8 mouse cellular contexts compared by ENCODE assay signal in genomic region chr15:89377938-89378828, GRCm38 (mm10). TPM values are rescaled to one million over a fixed set of nuclear protein-coding genes. Genes with fewer than 3 reads are reported as not detected.
DNase-seq lines count a peak whose midpoint lies in the region; ATAC-seq and TF ChIP-seq lines count a peak whose summit lies in the region.

No protein-coding gene starts in this region.

- no peak overlapping the region for H3K27ac ChIP-seq in heart, embryonic 10.5 days
- H3K27ac ChIP-seq in ES-E14 (ENCODE audit: insufficient read depth, low read depth, low read length, poor library complexity, severe bottlenecking): no peak overlapping the region
- no peak overlapping the region for H3K27ac ChIP-seq in forebrain, embryonic 12.5 days
- no peak overlapping the region for H3K27ac ChIP-seq in liver, embryonic 13.5 days

- ATAC-seq in forebrain, embryonic 12.5 days (ENCODE audit: low FRiP score): no peak
- no peak for ATAC-seq in liver, embryonic 13.5 days (ENCODE audit: low read depth)

- in situ Hi-C loops in ES-E14 (cut with MboI; ENCODE audit: low sequenced_read_pairs in 2 of 2, unreplicated experiment in 2 of 2): no loop called here

- peak overlapping the region; percentile 67 for H3K4me2 ChIP-seq in forebrain, embryonic 12.5 days
- peak overlapping the region; percentile 69 for H3K4me2 ChIP-seq in liver, embryonic 13.5 days

- H3K36me3 ChIP-seq in heart, embryonic 10.5 days: no peaks in the 10 kb centered on the region
- H3K36me3 ChIP-seq in ES-E14 (ENCODE audit: control insufficient read depth, insufficient read depth, low read length, poor library complexity, severe bottlenecking): no peaks in the 10 kb centered on the region
- H3K36me3 ChIP-seq in forebrain, embryonic 12.5 days (replicated peaks): no peaks in the 10 kb centered on the region
- H3K36me3 ChIP-seq in liver, embryonic 13.5 days: no peaks in the 10 kb centered on the region

- H3K27me3 ChIP-seq in heart, embryonic 10.5 days (ENCODE audit: insufficient read depth, poor library complexity, severe bottlenecking): peaks cover 68% of the 10 kb centered on the region
- H3K27me3 ChIP-seq in forebrain, embryonic 12.5 days: peaks cover 49% of the 10 kb centered on the region
- peaks cover 40% of the 10 kb centered on the region for H3K27me3 ChIP-seq in liver, embryonic 13.5 days

- peak overlapping the region; percentile 60 for H3K4me3 ChIP-seq in heart, embryonic 10.5 days
- H3K4me3 ChIP-seq in ES-E14 (ENCODE audit: insufficient read depth in 1 of 2, low read depth in 1 of 2, low read length in 2 of 2, poor library complexity in 1 of 2, severe bottlenecking in 1 of 2): peak overlapping the region; percentile 55 to 63
- peak overlapping the region; percentile 38 for H3K4me3 ChIP-seq in forebrain, embryonic 12.5 days (replicated peaks)
- H3K4me3 ChIP-seq in liver, embryonic 13.5 days (replicated peaks): peak overlapping the region; percentile 50

- DNase-seq in heart, embryonic 10.5 days (ENCODE audit: low spot score): no peak
- DNase-seq in heart, postnatal 4 days: no peak
- no peak for DNase-seq in ES-E14 (ENCODE audit: low read depth, low spot score)
- DNase-seq in liver, embryonic 13.5 days: no peak
- no peak for DNase-seq in adrenal gland, postnatal 4 days (ENCODE audit: low spot score in 2 of 2)
- no peak for DNase-seq in gastrocnemius, postnatal 4 days (ENCODE audit: low spot score in 2 of 2)
- no peak for DNase-seq in urinary bladder, postnatal 25 days (ENCODE audit: low spot score)

- no peaks in the 10 kb centered on the region for H3K9me3 ChIP-seq in heart, embryonic 10.5 days
- no peaks in the 10 kb centered on the region for H3K9me3 ChIP-seq in ES-E14 (ENCODE audit: control insufficient read depth, insufficient read depth, low read depth, low read length)
- H3K9me3 ChIP-seq in forebrain, embryonic 12.5 days: no peaks in the 10 kb centered on the region
- H3K9me3 ChIP-seq in liver, embryonic 13.5 days (replicated peaks): no peaks in the 10 kb centered on the region

- H3K4me1 ChIP-seq in heart, embryonic 10.5 days: peaks cover 36% of the 10 kb centered on the region
- peaks cover 2 to 21% of the 10 kb centered on the region in 2 experiments; a peak in 2 of 4 replicates for H3K4me1 ChIP-seq in ES-E14 (ENCODE audit: control insufficient read depth in 2 of 2, insufficient read depth in 2 of 2, low read length in 2 of 2, poor library complexity in 1 of 2)
- peaks cover 26% of the 10 kb centered on the region for H3K4me1 ChIP-seq in forebrain, embryonic 12.5 days
- peaks cover 40% of the 10 kb centered on the region for H3K4me1 ChIP-seq in liver, embryonic 13.5 days (replicated peaks)

- WGBS in heart, embryonic 10.5 days: 10% methylated on average over 46 of the region's 46 CpGs
- 10% methylated on average over 46 of the region's 46 CpGs for WGBS in forebrain, embryonic 12.5 days
- 20% methylated on average over 46 of the region's 46 CpGs for WGBS in liver, embryonic 13.5 days (ENCODE audit: insufficient replicate concordance)

- H3K9ac ChIP-seq in ES-E14 (ENCODE audit: insufficient read depth, low read depth, low read length, poor library complexity, severe bottlenecking): peak overlapping the region; percentile 60
- peak overlapping the region; percentile 36; the same call in 1 of the 2 replicates for H3K9ac ChIP-seq in forebrain, embryonic 12.5 days
- peak overlapping the region; percentile 47 for H3K9ac ChIP-seq in liver, embryonic 13.5 days

TF ChIP-seq in ES-E14, 5 proteins besides CTCF, POLR2A, EP300 and RAD21:
- no peak for TF ChIP-seq HCFC1 (IDR thresholded peaks at IDR 0.05; ENCODE audit: borderline replicate concordance, insufficient read depth, low read length)
- no peak for TF ChIP-seq CHD2 (IDR thresholded peaks at IDR 0.05; ENCODE audit: low read depth, low read length)
- TF ChIP-seq ZC3H11A (IDR thresholded peaks at IDR 0.05; ENCODE audit: borderline replicate concordance, low read depth, low read length): no peak
- TF ChIP-seq MAFK (IDR thresholded peaks at IDR 0.05; ENCODE audit: insufficient read depth, low read depth, low read length): no peak
- no peak for TF ChIP-seq ZNF384 (IDR thresholded peaks at IDR 0.05; ENCODE audit: low read depth, low read length)

RNA-seq across cellular contexts. Expression of gene Odf3b, which starts 0.9 kb away (rescaled TPM):
- polyA plus RNA-seq in heart, embryonic 10.5 days (2016; fragmentation: Nextera tagmentation; extraction: Ambion mirVana): 0.31 and 0.38 TPM in 2 replicates
- under 1 TPM; 0.26 to 0.72 TPM for total RNA-seq in heart, postnatal 4 days (2021)
- total RNA-seq in ES-E14 (2012; rRNA removed): 0.37 TPM in 1 of 2 replicates, not detected in the other
- 1.1 TPM in 2 replicates for polyA plus RNA-seq in forebrain, embryonic 12.5 days (2016; fragmentation: Nextera tagmentation; extraction: Ambion mirVana)
- 0.56 and 0.59 TPM in 2 replicates for polyA plus RNA-seq in liver, embryonic 13.5 days (2015; fragmentation: Nextera tagmentation; extraction: Ambion mirVana)
- total RNA-seq in adrenal gland, postnatal 4 days (2021): 1 to 10 TPM in 1 of 2 experiments, under 1 TPM in 1; 0.34 to 1.5 TPM
- under 1 TPM; 0.44 to 0.71 TPM for total RNA-seq in gastrocnemius, postnatal 4 days (2021)

RNA-seq across cellular contexts. Expression of gene Tymp, which starts 1.3 kb away (rescaled TPM):
- polyA plus RNA-seq in heart, embryonic 10.5 days (2016; fragmentation: Nextera tagmentation; extraction: Ambion mirVana): 1.3 and 1.4 TPM in 2 replicates
- total RNA-seq in heart, postnatal 4 days (2021): under 1 TPM; 0.31 to 0.72 TPM
- total RNA-seq in ES-E14 (2012; rRNA removed): 0.94 and 1.1 TPM in 2 replicates
- 1.1 and 1.4 TPM in 2 replicates for polyA plus RNA-seq in forebrain, embryonic 12.5 days (2016; fragmentation: Nextera tagmentation; extraction: Ambion mirVana)
- polyA plus RNA-seq in liver, embryonic 13.5 days (2015; fragmentation: Nextera tagmentation; extraction: Ambion mirVana): 0.58 and 0.62 TPM in 2 replicates
- total RNA-seq in adrenal gland, postnatal 4 days (2021): 1 to 10 TPM in 1 of 2 experiments, under 1 TPM in 1; 0.87 to 1.9 TPM
- total RNA-seq in gastrocnemius, postnatal 4 days (2021): under 1 TPM; 0.26 to 0.32 TPM

RNA-seq across cellular contexts. Expression of gene Sco2, which starts 4.5 kb away (rescaled TPM):
- 8.1 TPM in 2 replicates for polyA plus RNA-seq in heart, embryonic 10.5 days (2016; fragmentation: Nextera tagmentation; extraction: Ambion mirVana)
- 10 to 100 TPM; 13.6 to 14.1 TPM for total RNA-seq in heart, postnatal 4 days (2021)
- 46.4 and 50.8 TPM in 2 replicates for total RNA-seq in ES-E14 (2012; rRNA removed)
- polyA plus RNA-seq in forebrain, embryonic 12.5 days (2016; fragmentation: Nextera tagmentation; extraction: Ambion mirVana): 4.7 and 5.1 TPM in 2 replicates
- polyA plus RNA-seq in liver, embryonic 13.5 days (2015; fragmentation: Nextera tagmentation; extraction: Ambion mirVana): 4.1 and 4.5 TPM in 2 replicates
- 10 to 100 TPM; 20.2 to 22.5 TPM for total RNA-seq in adrenal gland, postnatal 4 days (2021)
- total RNA-seq in gastrocnemius, postnatal 4 days (2021): 10 to 100 TPM; 11.1 to 12.0 TPM

RNA-seq across cellular contexts. Expression of gene Klhdc7b, which starts 6.5 kb away (rescaled TPM):
- polyA plus RNA-seq in heart, embryonic 10.5 days (2016; fragmentation: Nextera tagmentation; extraction: Ambion mirVana): 0.06 TPM in 1 of 2 replicates, not detected in the other
- total RNA-seq in heart, postnatal 4 days (2021): not detected
- 0.11 and 0.13 TPM in 2 replicates for total RNA-seq in ES-E14 (2012; rRNA removed)
- polyA plus RNA-seq in forebrain, embryonic 12.5 days (2016; fragmentation: Nextera tagmentation; extraction: Ambion mirVana): not detected in 2 replicates
- not detected in 2 replicates for polyA plus RNA-seq in liver, embryonic 13.5 days (2015; fragmentation: Nextera tagmentation; extraction: Ambion mirVana)
- total RNA-seq in adrenal gland, postnatal 4 days (2021): not detected
- not detected for total RNA-seq in gastrocnemius, postnatal 4 days (2021)

RNA-seq across cellular contexts. Expression of gene Ncaph2, which starts 22.7 kb away (rescaled TPM):
- 137 and 150 TPM in 2 replicates for polyA plus RNA-seq in heart, embryonic 10.5 days (2016; fragmentation: Nextera tagmentation; extraction: Ambion mirVana)
- total RNA-seq in heart, postnatal 4 days (2021): 10 to 100 TPM; 91.0 to 99.7 TPM
- total RNA-seq in ES-E14 (2012; rRNA removed): 205 and 274 TPM in 2 replicates
- 186 and 191 TPM in 2 replicates for polyA plus RNA-seq in forebrain, embryonic 12.5 days (2016; fragmentation: Nextera tagmentation; extraction: Ambion mirVana)
- polyA plus RNA-seq in liver, embryonic 13.5 days (2015; fragmentation: Nextera tagmentation; extraction: Ambion mirVana): 114 and 131 TPM in 2 replicates
- total RNA-seq in adrenal gland, postnatal 4 days (2021): 100 to 1,000 TPM; 126 to 133 TPM
- total RNA-seq in gastrocnemius, postnatal 4 days (2021): 10 to 100 TPM; 83.5 to 87.3 TPM
